18 mouse cellular contexts compared by ENCODE assay signal in the genomic region with DNA sequence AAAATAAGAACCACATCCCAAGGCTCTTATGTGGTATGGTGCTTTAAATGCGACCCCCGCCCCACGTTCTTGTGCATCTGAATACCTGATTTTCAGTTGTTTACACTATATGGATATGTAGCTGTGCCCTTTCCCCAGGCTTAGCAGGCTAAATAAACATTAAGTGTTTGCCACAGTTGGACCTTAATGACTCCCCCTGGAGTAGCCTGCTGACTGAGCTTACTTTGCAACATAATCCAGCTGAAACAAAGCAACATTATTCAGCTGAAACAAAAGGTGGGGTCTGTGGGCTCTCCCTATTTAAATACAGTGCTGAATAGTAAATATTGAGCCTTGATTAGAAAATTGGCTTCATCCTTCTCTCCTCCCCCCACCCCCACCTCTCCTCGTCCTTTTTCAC.
DNase-seq lines count a peak whose midpoint lies in the region; ATAC-seq and TF ChIP-seq lines count a peak whose summit lies in the region.
"Had no signal": no experiment of that assay in that cellular context is flagged by ENCODE, and none has a peak within 500 bp of the region (broad histone marks: within the 10 kb centered on the region; RNA-seq: fewer than 3 reads in every experiment).

No protein-coding gene starts in this region.

- DNase-seq in forebrain, postnatal 0 days = no peak
- DNase-seq in ZHBTc4 (ENCODE audit: low read depth, low spot score) = peak; percentile 19
- DNase-seq in hindbrain, embryonic 14.5 days (ENCODE audit: low spot score) = no peak
- no peak for DNase-seq in yolk sac, embryonic 10.5 days (ENCODE audit: low spot score)
- DNase-seq: adrenal gland, postnatal 14 days; B cell, adult 2 months; cerebellum, postnatal 14 days; gastrocnemius, postnatal 14 days; heart, postnatal 10 days; liver, embryonic 13.5 days; thymus, postnatal 36 days had no signal

- no peak overlapping the region for H3K4me3 ChIP-seq in forebrain, embryonic 12.5 days (replicated peaks)
- no peak overlapping the region for H3K4me3 ChIP-seq in forebrain, postnatal 0 days (ENCODE audit: low read depth, low read length)
- no peak overlapping the region for H3K4me3 ChIP-seq in hindbrain, embryonic 14.5 days (replicated peaks; ENCODE audit: low read length)
- no peak overlapping the region for H3K4me3 ChIP-seq in neural tube, embryonic 13.5 days
- H3K4me3 ChIP-seq: embryonic facial prominence, embryonic 15.5 days; kidney, embryonic 15.5 days; liver, embryonic 13.5 days had no signal

- TF ChIP-seq CTCF in forebrain, postnatal 0 days (IDR thresholded peaks at IDR 0.05; ENCODE audit: low read depth) = no peak

- no peaks in the 10 kb centered on the region for H3K36me3 ChIP-seq in forebrain, embryonic 12.5 days (replicated peaks)
- no peaks in the 10 kb centered on the region for H3K36me3 ChIP-seq in forebrain, postnatal 0 days (ENCODE audit: insufficient read depth)
- H3K36me3 ChIP-seq in hindbrain, embryonic 14.5 days (replicated peaks; ENCODE audit: control insufficient read depth, insufficient read depth) = no peaks in the 10 kb centered on the region
- H3K36me3 ChIP-seq in neural tube, embryonic 13.5 days = no peaks in the 10 kb centered on the region
- H3K36me3 ChIP-seq: embryonic facial prominence, embryonic 15.5 days; G1E; kidney, embryonic 15.5 days; liver, embryonic 13.5 days had no signal

- H3K9ac ChIP-seq in forebrain, embryonic 12.5 days = no peak overlapping the region
- H3K9ac ChIP-seq in forebrain, postnatal 0 days = no peak overlapping the region
- H3K9ac ChIP-seq in hindbrain, embryonic 14.5 days = no peak overlapping the region
- 0 out of 2 replicates have a peak overlapping the region, but pooled peaks have one; percentile 9 for H3K9ac ChIP-seq in neural tube, embryonic 13.5 days
- H3K9ac ChIP-seq: embryonic facial prominence, embryonic 15.5 days; kidney, embryonic 15.5 days; liver, embryonic 13.5 days had no signal

- H3K27me3 ChIP-seq in forebrain, embryonic 12.5 days = no peaks in the 10 kb centered on the region
- H3K27me3 ChIP-seq in forebrain, postnatal 0 days (ENCODE audit: insufficient read depth, low read length) = no peaks in the 10 kb centered on the region
- H3K27me3 ChIP-seq in hindbrain, embryonic 14.5 days (ENCODE audit: control insufficient read depth, insufficient read depth, low read length) = 0 out of 2 replicates have a peak, but pooled peaks cover 3% of the 10 kb centered on the region
- H3K27me3 ChIP-seq in neural tube, embryonic 13.5 days = no peaks in the 10 kb centered on the region
- H3K27me3 ChIP-seq: embryonic facial prominence, embryonic 15.5 days; kidney, embryonic 15.5 days; liver, embryonic 13.5 days had no signal

- H3K27ac ChIP-seq in forebrain, embryonic 12.5 days = no peak overlapping the region
- no peak overlapping the region for H3K27ac ChIP-seq in forebrain, postnatal 0 days (ENCODE audit: low read depth, low read length)
- no peak overlapping the region for H3K27ac ChIP-seq in hindbrain, embryonic 14.5 days
- peak overlapping the region; percentile 74 for H3K27ac ChIP-seq in neural tube, embryonic 13.5 days (replicated peaks)
- H3K27ac ChIP-seq: embryonic facial prominence, embryonic 15.5 days; kidney, embryonic 15.5 days; liver, embryonic 13.5 days had no signal

- no peaks in the 10 kb centered on the region for H3K9me3 ChIP-seq in forebrain, embryonic 12.5 days
- H3K9me3 ChIP-seq in forebrain, postnatal 0 days (ENCODE audit: low read length) = no peaks in the 10 kb centered on the region
- no peaks in the 10 kb centered on the region for H3K9me3 ChIP-seq in hindbrain, embryonic 14.5 days (ENCODE audit: control insufficient read depth, low read length)
- H3K9me3 ChIP-seq in neural tube, embryonic 13.5 days = no peaks in the 10 kb centered on the region
- H3K9me3 ChIP-seq: embryonic facial prominence, embryonic 15.5 days; G1E; kidney, embryonic 15.5 days; liver, embryonic 13.5 days had no signal

- 4% methylated on average over 4 of the region's 4 CpGs for WGBS in forebrain, embryonic 12.5 days
- WGBS in forebrain, postnatal 0 days = 7% methylated on average over 4 of the region's 4 CpGs
- WGBS in hindbrain, embryonic 14.5 days = 19% methylated on average over 4 of the region's 4 CpGs
- 16% methylated on average over 4 of the region's 4 CpGs for WGBS in neural tube, embryonic 13.5 days

- peaks cover 6% of the 10 kb centered on the region; the same call in 1 of the 2 replicates for H3K4me1 ChIP-seq in forebrain, embryonic 12.5 days
- H3K4me1 ChIP-seq in forebrain, postnatal 0 days (ENCODE audit: insufficient read depth) = no peaks in the 10 kb centered on the region
- H3K4me1 ChIP-seq in hindbrain, embryonic 14.5 days (replicated peaks; ENCODE audit: control insufficient read depth, insufficient read depth, low read length) = peaks cover 6% of the 10 kb centered on the region; the same call in 1 of the 2 replicates
- peaks cover 7% of the 10 kb centered on the region for H3K4me1 ChIP-seq in neural tube, embryonic 13.5 days (replicated peaks)
- H3K4me1 ChIP-seq: embryonic facial prominence, embryonic 15.5 days; kidney, embryonic 15.5 days; liver, embryonic 13.5 days had no signal

- H3K4me2 ChIP-seq in forebrain, embryonic 12.5 days = no peak overlapping the region
- no peak overlapping the region for H3K4me2 ChIP-seq in forebrain, postnatal 0 days (ENCODE audit: low read depth)
- H3K4me2 ChIP-seq in hindbrain, embryonic 14.5 days (replicated peaks) = no peak overlapping the region
- H3K4me2 ChIP-seq in neural tube, embryonic 13.5 days = 0 out of 2 replicates have a peak overlapping the region, but pooled peaks have one; percentile 7
- H3K4me2 ChIP-seq: embryonic facial prominence, embryonic 15.5 days; kidney, embryonic 15.5 days; liver, embryonic 13.5 days had no signal

- peak; percentile 33; the same call in 1 of the 2 replicates for ATAC-seq in forebrain, embryonic 12.5 days (ENCODE audit: low FRiP score)
- ATAC-seq in forebrain, postnatal 0 days = no peak
- peak; percentile 80 for ATAC-seq in hindbrain, embryonic 14.5 days (ENCODE audit: low FRiP score)
- ATAC-seq in neural tube, embryonic 13.5 days (ENCODE audit: low read depth) = peak; percentile 91
- ATAC-seq in cerebellum, adult (ENCODE audit: insufficient number of reproducible peaks, low FRiP score, low TSS enrichment) = no peak
- ATAC-seq: lung, postnatal 0 days had no signal

Comparison
In these comparisons a context has a peak if more than half of its experiments do, and no peak if none do; other contexts are left out.
1. ATAC-seq: peak in forebrain, embryonic 12.5 days (single experiment), hindbrain, embryonic 14.5 days (single experiment) and neural tube, embryonic 13.5 days (single experiment); none in forebrain, postnatal 0 days (single experiment) and cerebellum, adult (single experiment).